Mouse (Mus musculus) gastrocnemius, adult 2 months (tissue): ENCODE results near the gene Setd2. TPM values are rescaled to one million over a fixed set of nuclear protein-coding genes. Genes with fewer than 3 reads are reported as not detected.

ENCODE experiments used
- DNase-seq: peaks from one replicate; pipeline ENCODE4 v3.0.0; 2022
- H3K27ac ChIP-seq: fragments of 200-600 bp; 2 replicates; pipeline ENCODE4 v1.8.1; 2022; ENCODE audit warnings: mild to moderate bottlenecking
- H3K4me3 ChIP-seq: fragments of 200-600 bp; 2 replicates; pipeline ENCODE4 v1.8.1; 2022; ENCODE audit warnings: mild to moderate bottlenecking, moderate library complexity
- CTCF ChIP-seq: fragments of 200-600 bp; IDR thresholded peaks from 2 replicates; pipeline ENCODE4 v1.8.1; 2022; ENCODE audit warnings: antibody characterized with exemption, mild to moderate bottlenecking, moderate library complexity
- intact Hi-C: fragments of 180-260 bp; cut with DNase I; formaldehyde crosslinking; loops from one replicate; pipeline ENCODE4 v1.15.1; 2025
- total RNA-seq, 2 experiments: library from RNA; stranded (reverse); gene quantifications; 2 replicates each; pipeline ENCODE4 v1.2.3; 2021

The Setd2 gene
- total RNA-seq, 2 experiments from 2014 or later: 32.9 to 35.4 TPM

DNA sequence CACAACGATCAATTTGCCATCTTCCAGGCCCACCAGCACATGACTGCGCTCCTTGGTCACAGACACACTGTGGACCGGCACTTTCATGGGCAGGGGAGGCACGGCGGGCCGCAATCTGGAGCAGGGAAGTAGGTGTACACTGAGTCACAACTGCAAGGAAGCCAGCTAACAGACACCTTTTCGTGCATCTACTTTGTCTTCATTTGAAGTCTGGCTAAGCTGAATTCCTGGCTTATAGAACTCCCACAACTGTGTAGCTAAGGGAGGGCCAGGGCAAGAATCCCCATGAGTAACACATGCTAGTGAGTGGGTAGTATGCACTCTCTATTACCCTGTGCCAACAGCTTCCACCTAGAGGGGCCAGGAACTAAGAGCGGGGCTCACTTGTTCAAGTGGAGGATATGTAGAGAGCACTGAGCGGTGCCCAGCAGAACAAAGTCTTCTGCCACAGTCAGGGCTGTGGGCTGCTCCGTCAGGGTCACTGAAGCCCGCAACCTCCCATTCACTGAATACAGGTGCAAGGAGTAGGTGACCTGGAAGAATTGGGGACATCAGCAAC is 93.0 kb downstream of the Setd2 start:
- intact Hi-C loops: no loop called here
- Histone ChIP-seq H3K4me3 (peak overlapping the region; percentile 88), H3K27ac (peak overlapping the region; percentile 95)

GRCm38 (mm10) chr9:110630171-110630570 is 97.8 kb downstream of the Setd2 start:
- no peak overlapping the region for H3K4me3 ChIP-seq
- TF ChIP-seq CTCF: no peak
- peak; percentile 34 for DNase-seq
- no peak overlapping the region for H3K27ac ChIP-seq
- intact Hi-C loops: loop anchor here (2.0 to 5.0 kb wide), 3 partner anchors 152 to 219 kb away; no protein-coding TSS in a partner anchor

More for the DNA sequence above, 93.0 kb downstream of the Setd2 start:
- TF ChIP-seq CTCF: no peak
- DNase-seq: peak; percentile 12

GRCm38 (mm10) chr9:110631191-110631590 is 98.8 kb downstream of the Setd2 start:
- intact Hi-C loops: loop anchor here (2.0 to 5.0 kb wide), 3 partner anchors 151 to 220 kb away; no protein-coding TSS in a partner anchor
- TF ChIP-seq CTCF: peak; percentile 76
- Histone ChIP-seq H3K27ac (no peak overlapping the region), H3K4me3 (no peak overlapping the region)
- DNase-seq: peak; percentile 72

- intact Hi-C loops: loop anchor here (2.0 to 5.0 kb wide), 3 partner anchors 151 to 221 kb away; no protein-coding TSS in a partner anchor
- no peak for TF ChIP-seq CTCF
- DNase-seq: no peak
- H3K4me3 ChIP-seq: no peak overlapping the region
- no peak overlapping the region for H3K27ac ChIP-seq
These were observed 99.4 kb downstream of the Setd2 start for GRCm38 (mm10) chr9:110631651-110632275.

DNA sequence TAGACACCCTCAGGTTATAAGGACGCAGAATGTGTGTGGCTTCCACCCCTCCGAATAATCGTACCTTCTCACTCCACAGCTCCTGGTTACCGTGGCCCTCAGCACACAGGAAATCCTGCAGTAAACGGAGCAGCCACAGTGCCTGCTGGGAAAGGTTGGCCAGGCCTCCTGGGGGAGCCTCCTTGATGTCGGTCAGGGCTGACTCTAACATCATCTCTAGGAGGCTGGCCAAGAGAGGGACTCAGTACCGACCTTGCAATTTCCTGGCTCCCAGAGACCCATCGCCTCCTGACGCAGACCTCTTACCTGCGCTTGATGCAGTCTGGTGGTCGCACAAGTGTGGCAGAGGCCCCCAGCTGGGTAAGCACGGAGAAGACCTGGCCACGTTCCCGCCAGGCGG is 100.3 kb downstream of the Setd2 start:
- Histone ChIP-seq H3K4me3 (no peak overlapping the region), H3K27ac (no peak overlapping the region)
- intact Hi-C loops: loop anchor here (5.0 kb wide), 1 partner anchor 150 kb away; no protein-coding TSS in a partner anchor
- no peak for TF ChIP-seq CTCF
- no peak for DNase-seq

GRCm38 (mm10) chr9:110633882-110634281 is 101.5 kb downstream of the Setd2 start:
- intact Hi-C loops: loop anchor here (5.0 kb wide), 1 partner anchor 148 kb away; no protein-coding TSS in a partner anchor
- Histone ChIP-seq H3K27ac (no peak overlapping the region), H3K4me3 (no peak overlapping the region)
- TF ChIP-seq CTCF: no peak
- DNase-seq: no peak

DNA sequence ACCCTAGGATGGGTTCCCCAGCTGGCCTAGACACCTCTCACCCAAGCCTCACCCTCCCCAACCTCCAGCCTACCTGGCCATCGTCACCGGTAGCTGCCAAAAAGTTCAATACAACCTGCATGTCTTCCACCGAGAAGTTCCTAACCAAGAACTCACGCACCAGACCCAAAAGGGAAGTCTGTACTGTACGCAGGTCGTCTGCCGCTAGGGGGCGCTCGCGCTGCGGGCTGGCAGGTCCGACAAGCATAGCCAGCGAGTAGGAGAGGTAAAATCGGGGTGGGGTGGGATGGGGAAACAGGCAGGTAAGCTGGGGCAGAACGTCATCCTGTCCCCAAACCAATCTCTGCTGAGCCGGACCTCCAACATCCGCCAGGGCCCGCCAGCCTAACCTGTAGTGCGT is 102.8 kb downstream of the Setd2 start:
- no peak overlapping the region for H3K27ac ChIP-seq
- peak; percentile 93 for DNase-seq
- H3K4me3 ChIP-seq: no peak overlapping the region
- intact Hi-C loops: loop anchor here (1.0 kb wide), 1 partner anchor 74 kb away; no protein-coding TSS in a partner anchor
- peak; percentile 87 for TF ChIP-seq CTCF

- no peak for DNase-seq
- intact Hi-C loops: no loop called here
- H3K27ac ChIP-seq: no peak overlapping the region
- no peak overlapping the region for H3K4me3 ChIP-seq
- no peak for TF ChIP-seq CTCF
These were observed 106.2 kb downstream of the Setd2 start for GRCm38 (mm10) chr9:110638611-110639021.

- Histone ChIP-seq H3K4me3 (no peak overlapping the region), H3K27ac (no peak overlapping the region)
- intact Hi-C loops: no loop called here
These were observed 108.6 kb downstream of the Setd2 start for GRCm38 (mm10) chr9:110641006-110641405.

DNA sequence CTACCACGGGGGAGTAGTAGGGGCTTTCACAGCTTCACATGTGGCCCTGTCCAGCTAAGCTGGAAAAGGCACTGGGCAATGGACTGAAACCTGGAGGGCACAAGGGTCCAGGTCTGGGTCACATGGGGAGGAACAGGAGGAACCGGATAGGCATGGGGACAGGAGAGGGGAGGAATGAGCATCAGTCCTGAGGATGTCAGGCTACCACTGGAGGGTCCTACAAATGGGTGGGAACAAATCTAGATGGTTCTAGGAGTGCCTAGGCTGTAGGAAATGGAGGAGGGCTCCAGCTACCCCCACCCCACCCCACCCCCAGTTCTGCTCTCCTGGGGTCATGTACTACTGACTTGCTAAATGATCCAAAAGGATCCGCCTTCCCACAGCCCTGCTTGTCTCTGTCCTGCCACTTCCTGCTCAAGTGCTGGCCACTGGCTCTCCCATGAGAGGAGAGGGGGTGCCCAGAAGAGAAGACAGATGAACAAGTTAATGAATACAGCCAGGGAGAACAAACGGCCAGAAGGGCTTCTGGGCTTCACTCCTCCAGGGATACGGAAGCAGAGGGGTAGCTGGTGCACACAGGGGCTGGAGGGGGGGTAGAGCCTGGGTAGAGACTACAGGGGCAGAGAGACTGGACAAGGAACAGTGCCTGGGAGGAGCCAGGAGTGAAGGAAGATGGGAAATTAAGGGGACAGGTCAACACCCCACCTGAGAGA is 110.6 kb downstream of the Setd2 start:
- intact Hi-C loops: no loop called here
- no peak for DNase-seq
- TF ChIP-seq CTCF: no peak
- no peak overlapping the region for H3K27ac ChIP-seq
- H3K4me3 ChIP-seq: no peak overlapping the region

More at GRCm38 (mm10) chr9:110641006-110641405, 108.6 kb downstream of the Setd2 start:
- no peak for TF ChIP-seq CTCF
- no peak for DNase-seq

DNA sequence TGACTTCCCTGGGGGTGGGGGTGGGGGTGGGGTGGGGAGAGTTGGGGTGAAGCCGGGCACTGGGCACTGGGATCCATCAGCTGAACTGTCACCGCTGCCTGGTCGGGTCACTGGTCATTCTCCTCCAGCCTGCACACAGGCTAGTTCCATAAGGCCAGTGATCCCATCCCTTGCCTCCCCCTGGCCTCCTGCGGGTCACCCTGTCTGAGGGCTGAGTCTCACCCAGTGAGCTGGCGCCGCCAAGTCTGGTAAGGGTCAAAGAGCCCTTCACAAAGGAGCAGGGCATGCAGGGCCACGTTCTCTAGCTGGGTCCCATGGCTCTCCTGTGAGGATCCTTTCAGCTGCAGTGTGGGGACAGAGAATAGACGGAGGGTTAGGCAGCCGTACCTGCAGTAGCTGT is 111.4 kb downstream of the Setd2 start:
- no peak for DNase-seq
- Histone ChIP-seq H3K4me3 (no peak overlapping the region), H3K27ac (no peak overlapping the region)
- intact Hi-C loops: no loop called here
- no peak for TF ChIP-seq CTCF

DNA sequence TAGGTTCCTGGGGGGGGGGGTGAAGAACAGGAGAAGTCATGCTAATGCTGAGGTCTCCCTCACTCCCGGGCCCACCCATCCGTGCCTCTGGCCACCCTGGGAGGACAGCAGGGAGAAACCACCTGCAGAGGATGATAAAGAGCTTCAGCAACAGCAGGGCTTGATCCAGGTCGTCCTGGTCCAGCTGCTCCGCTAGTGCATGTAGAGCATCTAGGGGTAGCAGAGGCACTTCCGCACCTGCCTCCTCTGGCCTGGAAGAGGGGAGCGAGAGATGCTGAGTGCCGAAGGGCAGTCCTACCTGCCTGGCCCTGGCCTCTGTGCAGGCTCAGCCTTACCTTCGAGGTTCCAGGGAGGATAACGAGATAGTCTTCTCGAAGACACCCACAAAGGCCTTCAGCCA is 111.9 kb downstream of the Setd2 start:
- no peak for DNase-seq
- Histone ChIP-seq H3K27ac (no peak overlapping the region), H3K4me3 (no peak overlapping the region)
- intact Hi-C loops: no loop called here
- TF ChIP-seq CTCF: no peak

DNA sequence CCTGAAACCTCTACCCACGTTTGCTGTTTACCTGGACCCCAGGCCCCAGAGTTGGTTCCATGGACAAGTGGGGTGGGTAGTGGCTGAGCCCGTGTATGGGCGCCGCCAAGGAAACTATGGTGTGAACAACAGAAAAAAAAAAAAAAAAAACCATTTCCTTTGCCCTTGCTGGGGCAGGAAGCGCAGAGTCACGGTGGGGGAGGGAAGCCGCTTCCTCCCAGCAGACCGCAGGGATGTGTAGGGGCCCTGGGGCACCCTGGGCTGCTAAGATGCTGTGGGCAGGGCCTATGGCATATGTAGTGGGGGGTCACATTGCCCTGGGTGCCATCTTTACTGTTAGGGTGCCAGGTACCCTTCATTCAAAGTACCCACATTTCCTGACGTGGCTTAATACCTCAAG is 112.8 kb downstream of the Setd2 start:
- Histone ChIP-seq H3K4me3 (no peak overlapping the region), H3K27ac (no peak overlapping the region)
- TF ChIP-seq CTCF: no peak
- no peak for DNase-seq
- intact Hi-C loops: no loop called here
